Mouse (Mus musculus): Measurements from ENCODE around the gene Slit2.
A peak's percentile ranks its signal among the peaks of the same experiment; 100 is the strongest.

DNA sequence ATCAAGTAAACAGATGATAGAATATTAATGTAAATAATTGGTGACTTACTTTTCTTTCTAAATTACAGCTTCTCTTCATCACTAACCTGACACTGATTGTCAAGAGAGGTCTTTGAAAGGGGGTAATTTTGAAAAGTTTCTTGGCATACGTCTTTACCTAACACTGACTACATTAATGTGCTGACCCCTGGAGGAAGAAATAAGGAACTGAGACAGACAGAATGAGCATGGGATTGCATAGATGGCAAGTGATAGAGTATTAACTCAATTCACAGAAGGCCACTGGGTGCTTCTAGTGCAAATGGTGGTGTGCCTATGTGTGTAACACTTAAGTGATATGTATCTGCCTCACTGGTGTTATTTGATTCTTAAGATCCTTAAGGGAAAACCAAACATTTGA lies 130.5 kb downstream of the Slit2 start:
- TF ChIP-seq POLR2A (IDR thresholded peaks at IDR 0.05; ENCODE audit: borderline replicate concordance, extremely low read depth, low read depth, low read length) (no peak), CTCF (IDR thresholded peaks at IDR 0.05; ENCODE audit: insufficient read depth, low read length) (0 out of 2 replicates have a peak, but pooled peaks have one; percentile 8)
